Mouse (Mus musculus) E14TG2a.4 (cell line): ENCODE data around the gene Relt.

Experiments
- H3K27me3 ChIP-seq: 2 replicates; pipeline ENCODE4 v1.6.1; 2014; ENCODE audit warnings: low read length, control low read depth; ENCODE audit not compliant: insufficient read depth
- H3K36me3 ChIP-seq: 2 replicates; pipeline ENCODE4 v1.6.1; 2014; ENCODE audit warnings: low read length, control low read depth; ENCODE audit not compliant: insufficient read depth
- H3K4me1 ChIP-seq: replicated peaks from 2 replicates; pipeline ENCODE4 v1.6.1; 2014; ENCODE audit warnings: low read depth, low read length, control low read depth
- H3K4me3 ChIP-seq: replicated peaks from 2 replicates; pipeline ENCODE4 v1.5.1; 2014; ENCODE audit warnings: mild to moderate bottlenecking, low read length
- H3K9me3 ChIP-seq: 2 replicates; pipeline ENCODE4 v1.6.1; 2014; ENCODE audit warnings: low read length, control low read depth
- CTCF ChIP-seq: conservative IDR thresholded peaks from 2 replicates; pipeline ENCODE4 v1.5.1; 2014; ENCODE audit warnings: low read length
- NANOG ChIP-seq: IDR thresholded peaks from 2 replicates; pipeline ENCODE4 v1.6.1; 2014; ENCODE audit warnings: borderline replicate concordance, low read length, mixed read lengths
- POU5F1 ChIP-seq: IDR thresholded peaks from 2 replicates; pipeline ENCODE4 v1.6.1; 2014; ENCODE audit warnings: low read length, borderline replicate concordance

Relt gene

GRCm38 (mm10) chr7:100881950-100882349 is 18.7 kb upstream of the Relt start:
- TF ChIP-seq CTCF: no peak
- TF ChIP-seq POU5F1: no peak
- no peak for TF ChIP-seq NANOG
- no peaks in the 10 kb centered on the region for H3K27me3 ChIP-seq
- peaks cover 66% of the 10 kb centered on the region for H3K36me3 ChIP-seq
- no peak overlapping the region for H3K4me3 ChIP-seq
- H3K4me1 ChIP-seq: peaks cover 40% of the 10 kb centered on the region
- no peaks in the 10 kb centered on the region for H3K9me3 ChIP-seq

DNA sequence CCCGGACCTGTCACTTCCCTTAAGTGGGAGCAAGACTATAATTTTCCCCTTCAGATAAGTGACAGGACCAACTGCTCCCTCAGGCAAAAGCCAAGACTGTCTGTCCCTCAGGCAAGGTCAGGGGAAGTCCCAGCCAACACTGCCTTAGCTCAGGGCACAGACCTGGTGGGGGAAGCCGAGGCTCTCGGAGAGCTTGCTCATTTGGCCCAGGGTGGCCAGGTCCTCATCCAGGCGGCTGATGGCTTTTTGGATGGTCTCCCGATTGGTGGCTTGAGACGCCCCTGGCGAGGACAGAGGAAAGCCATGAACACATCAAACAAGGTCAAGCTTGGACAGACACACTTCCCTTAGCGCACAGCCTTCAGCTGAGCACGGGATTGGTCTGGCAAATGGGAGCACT is 18.3 kb upstream of the Relt start:
- no peaks in the 10 kb centered on the region for H3K27me3 ChIP-seq
- H3K4me1 ChIP-seq: peaks cover 43% of the 10 kb centered on the region
- TF ChIP-seq CTCF (no peak), POU5F1 (no peak), NANOG (no peak)
- H3K9me3 ChIP-seq: no peaks in the 10 kb centered on the region
- H3K4me3 ChIP-seq: no peak overlapping the region
- H3K36me3 ChIP-seq: peaks cover 70% of the 10 kb centered on the region

DNA sequence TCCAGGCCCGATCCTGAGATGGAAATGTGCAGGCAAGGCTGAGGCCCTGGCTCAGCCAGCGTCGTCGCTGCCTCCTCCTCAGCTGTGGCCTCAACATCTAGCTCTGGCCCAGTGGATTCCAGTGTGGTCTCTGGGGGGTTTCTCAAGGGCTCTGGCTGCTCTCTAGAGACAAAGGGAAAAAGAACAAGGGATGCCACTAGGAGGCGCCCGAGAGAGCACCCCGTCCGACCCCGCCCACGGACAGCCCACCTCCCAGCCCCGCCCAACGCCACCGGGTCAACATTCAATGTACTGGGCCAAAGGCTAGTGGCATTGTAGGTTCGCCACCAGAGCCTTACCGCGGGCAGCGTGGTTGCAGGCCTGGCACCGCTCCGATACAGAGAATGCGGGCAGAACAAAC is 16.3 kb upstream of the Relt start:
- peaks cover 71% of the 10 kb centered on the region for H3K36me3 ChIP-seq
- H3K4me3 ChIP-seq: peak overlapping the region; percentile 74
- H3K27me3 ChIP-seq: no peaks in the 10 kb centered on the region
- TF ChIP-seq POU5F1 (no peak), CTCF (peak; percentile 54)
- peaks cover 43% of the 10 kb centered on the region for H3K4me1 ChIP-seq
- no peaks in the 10 kb centered on the region for H3K9me3 ChIP-seq

DNA sequence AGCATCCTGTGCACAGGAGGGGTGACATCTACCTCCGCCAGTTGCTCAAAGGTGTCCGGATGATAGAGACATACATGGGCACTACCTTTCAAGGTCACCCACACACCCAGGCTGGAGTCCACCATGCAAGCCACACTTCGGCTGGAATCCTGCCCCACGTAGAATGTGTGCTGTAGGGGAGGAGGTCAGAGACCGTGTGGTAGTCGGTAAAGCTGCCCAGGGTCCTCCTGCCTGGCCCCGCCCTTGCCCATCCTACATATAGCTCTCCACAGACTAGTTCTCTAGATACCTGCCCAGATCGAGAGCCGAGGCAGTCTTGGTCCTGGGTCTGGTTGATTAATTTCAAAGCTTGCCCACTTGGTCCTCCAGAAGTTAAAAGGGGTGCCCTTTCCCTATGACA is 13.5 kb upstream of the Relt start:
- TF ChIP-seq NANOG (no peak), POU5F1 (no peak), CTCF (no peak)
- H3K36me3 ChIP-seq: peaks cover 67% of the 10 kb centered on the region
- no peaks in the 10 kb centered on the region for H3K9me3 ChIP-seq
- no peak overlapping the region for H3K4me3 ChIP-seq
- peaks cover 35% of the 10 kb centered on the region for H3K4me1 ChIP-seq
- no peaks in the 10 kb centered on the region for H3K27me3 ChIP-seq

GRCm38 (mm10) chr7:100876293-100876692 is 13.0 kb upstream of the Relt start:
- Histone ChIP-seq H3K27me3 (no peaks in the 10 kb centered on the region), H3K9me3 (no peaks in the 10 kb centered on the region), H3K4me3 (no peak overlapping the region), H3K36me3 (peaks cover 67% of the 10 kb centered on the region), H3K4me1 (peaks cover 34% of the 10 kb centered on the region)
- no peak for TF ChIP-seq NANOG
- no peak for TF ChIP-seq POU5F1
- TF ChIP-seq CTCF: no peak

- Histone ChIP-seq H3K4me1 (peaks cover 30% of the 10 kb centered on the region), H3K27me3 (no peaks in the 10 kb centered on the region), H3K36me3 (peaks cover 63% of the 10 kb centered on the region), H3K4me3 (no peak overlapping the region), H3K9me3 (no peaks in the 10 kb centered on the region)
- no peak for TF ChIP-seq CTCF
- no peak for TF ChIP-seq NANOG
- no peak for TF ChIP-seq POU5F1
Observed at GRCm38 (mm10) chr7:100875822-100876221, 12.6 kb upstream of the Relt start.

DNA sequence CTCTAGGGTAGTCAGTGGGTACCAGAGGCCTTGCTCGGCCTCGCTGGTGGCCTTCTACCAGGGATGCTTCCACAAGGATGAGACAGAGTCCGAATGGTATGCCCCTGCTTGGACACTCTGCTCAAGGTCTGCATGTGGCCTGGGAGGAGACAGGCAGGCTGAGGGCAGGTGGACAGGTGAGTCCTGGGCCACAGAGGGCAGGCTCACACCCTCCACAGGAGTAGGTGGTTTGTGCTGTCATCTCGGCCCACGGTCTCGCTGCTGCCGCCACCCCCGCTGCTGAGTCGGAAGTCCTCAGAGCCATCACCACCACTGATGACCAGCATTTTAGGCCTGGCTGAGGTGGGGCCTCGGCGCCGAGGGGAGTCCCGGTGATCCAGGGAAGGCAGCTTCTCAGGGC is 10.0 kb upstream of the Relt start:
- no peaks in the 10 kb centered on the region for H3K27me3 ChIP-seq
- H3K9me3 ChIP-seq: no peaks in the 10 kb centered on the region
- no peak for TF ChIP-seq NANOG
- TF ChIP-seq POU5F1: no peak
- no peak for TF ChIP-seq CTCF

GRCm38 (mm10) chr7:100871892-100872291 is 8.6 kb upstream of the Relt start:
- TF ChIP-seq NANOG: no peak
- TF ChIP-seq CTCF: no peak
- TF ChIP-seq POU5F1: no peak
- no peak overlapping the region for H3K4me3 ChIP-seq
- no peaks in the 10 kb centered on the region for H3K9me3 ChIP-seq
- peaks cover 37% of the 10 kb centered on the region for H3K36me3 ChIP-seq
- no peaks in the 10 kb centered on the region for H3K27me3 ChIP-seq
- peaks cover 32% of the 10 kb centered on the region for H3K4me1 ChIP-seq

More for the DNA sequence above, 10.0 kb upstream of the Relt start:
- H3K4me3 ChIP-seq: no peak overlapping the region
- peaks cover 27% of the 10 kb centered on the region for H3K4me1 ChIP-seq
- peaks cover 50% of the 10 kb centered on the region for H3K36me3 ChIP-seq

DNA sequence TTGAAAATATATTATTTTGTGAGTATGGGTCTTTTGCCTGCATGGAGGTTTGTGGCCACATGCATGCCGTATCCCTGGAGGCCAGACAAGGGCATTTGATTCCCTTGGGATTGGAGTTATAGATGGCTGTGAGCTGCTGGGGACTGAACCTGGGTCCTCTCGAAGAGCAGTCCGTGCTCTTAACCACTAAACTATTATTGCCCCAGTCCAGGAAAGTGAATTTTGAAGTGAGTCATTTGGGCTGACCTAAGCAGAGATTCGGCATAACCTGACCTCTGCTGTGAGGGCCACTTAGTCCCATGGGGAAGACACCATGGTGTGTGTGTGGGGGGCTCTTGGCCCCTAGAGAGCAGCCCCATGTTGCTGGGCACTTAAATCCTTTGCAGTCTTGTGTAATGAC is 8.1 kb upstream of the Relt start:
- Histone ChIP-seq H3K9me3 (no peaks in the 10 kb centered on the region), H3K27me3 (no peaks in the 10 kb centered on the region), H3K4me1 (peaks cover 27% of the 10 kb centered on the region), H3K36me3 (peaks cover 32% of the 10 kb centered on the region), H3K4me3 (no peak overlapping the region)
- no peak for TF ChIP-seq CTCF
- TF ChIP-seq NANOG: no peak
- no peak for TF ChIP-seq POU5F1
